Mouse (Mus musculus) hindbrain, embryonic 15.5 days (tissue): ENCODE data around the gene Cpne9. TPM values are rescaled to one million over a fixed set of nuclear protein-coding genes. Genes with fewer than 3 reads are reported as not detected.

Experiments
- ATAC-seq: fragments of 200-750 bp; cut with Nextera tagmentation; 2 replicates; pipeline ENCODE4 v1.8.0; 2017; ENCODE audit warnings: low read depth, moderate number of reproducible peaks, moderate TSS enrichment; ENCODE audit not compliant: low FRiP score
- H3K27ac ChIP-seq: fragments of 300-500 bp; sonication (generic); replicated peaks from 2 replicates; pipeline ENCODE4 v1.5.1; 2015; ENCODE audit warnings: mild to moderate bottlenecking, inconsistent platforms
- H3K27me3 ChIP-seq: fragments of 300-500 bp; sonication (generic); 2 replicates; pipeline ENCODE4 v1.6.1; 2015; ENCODE audit warnings: control low read depth, inconsistent platforms
- H3K36me3 ChIP-seq: fragments of 300-500 bp; sonication (generic); 2 replicates; pipeline ENCODE4 v1.6.1; 2015; ENCODE audit warnings: control low read depth, inconsistent platforms
- H3K4me1 ChIP-seq: fragments of 300-500 bp; sonication (generic); replicated peaks from 2 replicates; pipeline ENCODE4 v1.6.1; 2015; ENCODE audit warnings: control low read depth, inconsistent platforms
- H3K4me2 ChIP-seq: fragments of 300-500 bp; sonication (generic); 2 replicates; pipeline ENCODE4 v1.6.1; 2015; ENCODE audit warnings: moderate library complexity, mild to moderate bottlenecking, inconsistent platforms
- H3K4me3 ChIP-seq: fragments of 300-500 bp; sonication (generic); 2 replicates; pipeline ENCODE4 v1.5.1; 2015; ENCODE audit warnings: mild to moderate bottlenecking, inconsistent platforms
- H3K9ac ChIP-seq: fragments of 300-500 bp; sonication (generic); 2 replicates; pipeline ENCODE4 v1.6.1; 2015; ENCODE audit warnings: inconsistent platforms
- H3K9me3 ChIP-seq: fragments of 300-500 bp; sonication (generic); 2 replicates; pipeline ENCODE4 v1.6.1; 2016; ENCODE audit warnings: control low read depth, inconsistent platforms
- WGBS: fragments of 180-500 bp; shearing (Covaris S2); methylation state at CpG from one replicate; pipeline ENCODE4 v1.1.7; 2015; 5-methylcytosine and 5-hydroxymethylcytosine counted together
- polyA plus RNA-seq: library from polyadenylated mRNA; unstranded; fragments of >200 nt; fragmentation: Nextera tagmentation; extraction: Ambion mirVana; gene quantifications from 2 replicates; pipeline ENCODE4 v1.2.1, GENCODE M21; 2015

Cpne9 gene
- polyA plus RNA-seq, 1 experiment from 2014 or later: 10.2 TPM

GRCm38 (mm10) chr6:113292938-113293337, 10.8 kb downstream of the Cpne9 start:
- no peak overlapping the region for H3K9ac ChIP-seq
- H3K36me3 ChIP-seq: no peaks in the 10 kb centered on the region
- H3K9me3 ChIP-seq: no peaks in the 10 kb centered on the region
- ATAC-seq: no peak
- no peak overlapping the region for H3K27ac ChIP-seq
- no peak overlapping the region for H3K4me3 ChIP-seq
- H3K4me1 ChIP-seq: no peaks in the 10 kb centered on the region
- 73% methylated on average over 5 of the region's 5 CpGs for WGBS
- H3K27me3 ChIP-seq: no peaks in the 10 kb centered on the region
- no peak overlapping the region for H3K4me2 ChIP-seq

- H3K9ac ChIP-seq: no peak overlapping the region
- no peaks in the 10 kb centered on the region for H3K27me3 ChIP-seq
- H3K4me1 ChIP-seq: no peaks in the 10 kb centered on the region
- H3K36me3 ChIP-seq: no peaks in the 10 kb centered on the region
- no peak overlapping the region for H3K4me2 ChIP-seq
- H3K4me3 ChIP-seq: no peak overlapping the region
- H3K27ac ChIP-seq: no peak overlapping the region
- 80% methylated on average over 2 of the region's 2 CpGs for WGBS
- no peaks in the 10 kb centered on the region for H3K9me3 ChIP-seq
- ATAC-seq: no peak
Measured at GRCm38 (mm10) chr6:113296046-113296445, 13.9 kb downstream of the Cpne9 start.

GRCm38 (mm10) chr6:113296639-113297038, 14.5 kb downstream of the Cpne9 start:
- Histone ChIP-seq H3K9me3 (no peaks in the 10 kb centered on the region), H3K36me3 (no peaks in the 10 kb centered on the region), H3K4me3 (no peak overlapping the region), H3K4me2 (no peak overlapping the region), H3K27ac (no peak overlapping the region), H3K4me1 (no peaks in the 10 kb centered on the region), H3K9ac (no peak overlapping the region), H3K27me3 (no peaks in the 10 kb centered on the region)
- no peak for ATAC-seq
- WGBS: 70% methylated on average over 4 of the region's 4 CpGs

- no peaks in the 10 kb centered on the region for H3K9me3 ChIP-seq
- 84% methylated on average over 5 of the region's 5 CpGs for WGBS
- no peaks in the 10 kb centered on the region for H3K36me3 ChIP-seq
- H3K4me2 ChIP-seq: no peak overlapping the region
- H3K27me3 ChIP-seq: no peaks in the 10 kb centered on the region
- no peak for ATAC-seq
- H3K27ac ChIP-seq: no peak overlapping the region
- H3K4me1 ChIP-seq: peaks cover 7% of the 10 kb centered on the region
- no peak overlapping the region for H3K4me3 ChIP-seq
- no peak overlapping the region for H3K9ac ChIP-seq
Measured at GRCm38 (mm10) chr6:113301350-113301749, 19.2 kb downstream of the Cpne9 start.

- no peak overlapping the region for H3K9ac ChIP-seq
- H3K36me3 ChIP-seq: no peaks in the 10 kb centered on the region
- H3K9me3 ChIP-seq: no peaks in the 10 kb centered on the region
- H3K27ac ChIP-seq: no peak overlapping the region
- H3K4me1 ChIP-seq: peaks cover 7% of the 10 kb centered on the region
- H3K4me3 ChIP-seq: no peak overlapping the region
- no peaks in the 10 kb centered on the region for H3K27me3 ChIP-seq
- ATAC-seq: no peak
- H3K4me2 ChIP-seq: no peak overlapping the region
- 22% methylated on average over 3 of the region's 3 CpGs for WGBS
Measured at GRCm38 (mm10) chr6:113302258-113302657, 20.2 kb downstream of the Cpne9 start.

GRCm38 (mm10) chr6:113306322-113306985, 24.3 kb downstream of the Cpne9 start:
- Histone ChIP-seq H3K36me3 (peaks cover 4% of the 10 kb centered on the region; the same call in 1 of the 2 replicates), H3K4me1 (peaks cover 27% of the 10 kb centered on the region), H3K4me2 (peak overlapping the region; percentile 98), H3K4me3 (peak overlapping the region; percentile 74), H3K9me3 (no peaks in the 10 kb centered on the region), H3K9ac (peak overlapping the region; percentile 87), H3K27me3 (no peaks in the 10 kb centered on the region), H3K27ac (peak overlapping the region; percentile 99)
- ATAC-seq: peak; percentile 98
- under 1% methylated on average over 50 of the region's 50 CpGs for WGBS

- H3K4me2 ChIP-seq: peak within 1 kb of the TSS; percentile 98
- no peaks in the 10 kb centered on the region for H3K9me3 ChIP-seq
- H3K4me3 ChIP-seq: peak within 1 kb of the TSS; percentile 74
- WGBS: under 1% methylated on average over 32 of the region's 32 CpGs
- no peaks in the 10 kb centered on the region for H3K27me3 ChIP-seq
- H3K36me3 ChIP-seq: peaks cover 4% of the 10 kb centered on the region
- peak; percentile 46 for ATAC-seq
- H3K27ac ChIP-seq: peak within 1 kb of the TSS; percentile 99
- peak within 1 kb of the TSS; percentile 87 for H3K9ac ChIP-seq
- peaks cover 27% of the 10 kb centered on the region for H3K4me1 ChIP-seq
Measured at GRCm38 (mm10) chr6:113306986-113307349, 24.9 kb downstream of the Cpne9 start, which contains the start of gene Brpf1. Brpf1 (plus strand) TSS chr6:113307137.

GRCm38 (mm10) chr6:113307481-113308121, 25.5 kb downstream of the Cpne9 start:
- Histone ChIP-seq H3K27me3 (no peaks in the 10 kb centered on the region), H3K36me3 (peaks cover 11% of the 10 kb centered on the region), H3K4me3 (peak overlapping the region; percentile 74), H3K4me1 (peaks cover 27% of the 10 kb centered on the region), H3K4me2 (peak overlapping the region; percentile 98), H3K9ac (peak overlapping the region; percentile 87), H3K9me3 (no peaks in the 10 kb centered on the region), H3K27ac (peak overlapping the region; percentile 99)
- no peak for ATAC-seq
- under 1% methylated on average over 34 of the region's 34 CpGs for WGBS

- Histone ChIP-seq H3K36me3 (peaks cover 16% of the 10 kb centered on the region), H3K4me1 (peaks cover 27% of the 10 kb centered on the region), H3K9ac (peak overlapping the region; percentile 87), H3K4me3 (peak overlapping the region; percentile 74), H3K4me2 (peak overlapping the region; percentile 98), H3K27ac (peak overlapping the region; percentile 99), H3K27me3 (no peaks in the 10 kb centered on the region), H3K9me3 (no peaks in the 10 kb centered on the region)
- ATAC-seq: no peak
- WGBS: 29% methylated on average over 5 of the region's 5 CpGs
Measured at GRCm38 (mm10) chr6:113308141-113308540, 26.0 kb downstream of the Cpne9 start.

GRCm38 (mm10) chr6:113315972-113316371, 33.9 kb downstream of the Cpne9 start:
- H3K9ac ChIP-seq: no peak overlapping the region
- no peaks in the 10 kb centered on the region for H3K9me3 ChIP-seq
- ATAC-seq: no peak
- WGBS: 96% methylated on average over 3 of the region's 3 CpGs
- peaks cover 82% of the 10 kb centered on the region for H3K36me3 ChIP-seq
- no peaks in the 10 kb centered on the region; the same call in 1 of the 2 replicates for H3K4me1 ChIP-seq
- no peak overlapping the region for H3K27ac ChIP-seq
- H3K4me2 ChIP-seq: no peak overlapping the region
- H3K4me3 ChIP-seq: no peak overlapping the region
- no peaks in the 10 kb centered on the region for H3K27me3 ChIP-seq

- Histone ChIP-seq H3K27ac (peak within 1 kb of the TSS; percentile 84), H3K4me2 (peak within 1 kb of the TSS; percentile 86), H3K9ac (peak within 1 kb of the TSS; percentile 67), H3K27me3 (no peaks in the 10 kb centered on the region), H3K36me3 (peaks cover 39% of the 10 kb centered on the region), H3K4me1 (peaks cover 16% of the 10 kb centered on the region), H3K9me3 (no peaks in the 10 kb centered on the region), H3K4me3 (peak within 1 kb of the TSS; percentile 59)
- under 1% methylated on average over 52 of the region's 52 CpGs for WGBS
- peak; percentile 99 for ATAC-seq
Measured at GRCm38 (mm10) chr6:113326533-113327315, 44.6 kb downstream of the Cpne9 start, which contains the start of gene Ogg1. Ogg1 (plus strand) TSS chr6:113326972.

- Histone ChIP-seq H3K9me3 (no peaks in the 10 kb centered on the region), H3K4me3 (no peak overlapping the region), H3K4me2 (no peak overlapping the region), H3K36me3 (peaks cover 23% of the 10 kb centered on the region), H3K4me1 (peaks cover 21% of the 10 kb centered on the region), H3K27me3 (no peaks in the 10 kb centered on the region), H3K9ac (no peak overlapping the region), H3K27ac (no peak overlapping the region)
- WGBS: 92% methylated on average over 1 of the region's 1 CpGs
- no peak for ATAC-seq
Measured at GRCm38 (mm10) chr6:113329396-113329795, 47.3 kb downstream of the Cpne9 start.
